Mouse (Mus musculus): Measurements from ENCODE around the gene Zfp185. TPM values are rescaled to one million over a fixed set of nuclear protein-coding genes. Genes with fewer than 3 reads are reported as not detected.

The Zfp185 gene
- polyA plus RNA-seq (2015; fragmentation: Illumina TruSeq; extraction: RNeasy Lipid Tissue Mini Kit (QIAGEN cat#74804); ENCODE audit: insufficient read depth, low read depth, low replicate concordance): 4.1 TPM

DNA sequence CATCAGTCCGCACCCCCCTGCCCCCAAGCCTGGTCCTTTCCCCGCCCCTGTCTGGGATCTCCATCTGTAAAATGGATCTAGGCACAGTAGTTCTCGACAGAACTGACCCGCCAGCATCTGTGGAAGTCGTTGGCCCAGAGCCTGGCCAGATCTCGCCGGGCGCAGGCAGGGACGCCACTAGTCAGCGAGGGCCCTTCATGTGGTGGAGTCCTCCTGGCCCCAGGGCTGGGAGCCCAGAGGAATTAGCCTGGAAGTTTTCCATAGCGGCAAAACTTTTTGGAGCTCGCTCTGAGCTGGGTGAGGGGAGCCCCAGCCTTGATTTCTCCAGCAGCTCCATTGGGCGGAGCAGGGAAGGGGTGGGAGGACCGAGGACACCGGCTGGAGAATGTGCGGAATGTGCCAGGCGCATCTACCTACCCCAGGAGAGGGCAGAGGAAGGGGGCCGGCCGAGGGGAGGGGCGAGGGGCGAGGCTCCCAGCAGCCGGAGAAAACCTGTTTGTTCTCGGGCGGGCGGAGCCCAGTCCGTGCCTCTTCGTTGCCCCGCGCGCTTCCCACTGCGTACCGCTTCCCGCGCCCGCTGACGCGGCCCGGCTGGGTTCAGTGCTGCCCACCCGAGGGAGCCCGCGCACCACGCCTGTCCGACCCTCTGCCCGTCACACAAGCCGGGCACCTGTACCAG, at the start of gene Zfp185:
Zfp185 (plus strand) TSS at position 499 of the 679 bp plus-strand sequence.

DNA sequence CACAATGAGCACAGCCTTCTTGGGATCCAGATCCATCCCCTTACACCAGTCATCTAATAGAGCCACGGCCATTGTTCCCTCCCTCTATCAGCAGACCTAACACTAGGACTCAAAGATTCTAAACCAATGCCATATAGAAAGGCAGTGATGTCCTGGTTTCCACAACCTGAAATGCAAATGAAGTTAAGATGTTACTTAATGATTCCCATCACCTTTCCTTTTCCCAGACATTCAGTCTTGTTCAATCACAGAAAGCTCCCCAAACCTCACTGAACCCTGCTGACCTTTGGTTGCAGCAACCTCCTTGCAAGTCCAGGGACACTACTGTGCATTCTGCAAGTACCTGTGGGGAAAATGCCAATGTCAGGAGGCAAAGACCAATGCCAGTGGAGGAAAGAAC, 49.9 kb downstream of the Zfp185 start, which contains the start of gene Pnma5:
Pnma5 (minus strand) TSS at position 101 of the 400 bp plus-strand sequence.

GRCm38 (mm10) chrX:73064415-73064793, 77.3 kb downstream of the Zfp185 start, which contains the start of gene Pnma3:
Gene Pnma3, plus strand, starts transcription at chrX:73064787.

Other genes starting within 250 kb of the Zfp185 start
- 0.37 TPM for gene Gabrq, start 162.2 kb upstream of the Zfp185 start, polyA plus RNA-seq (2015; fragmentation: Illumina TruSeq; extraction: RNeasy Lipid Tissue Mini Kit (QIAGEN cat#74804); ENCODE audit: insufficient read depth, low read depth, low replicate concordance)
- 8.8 TPM for gene Cetn2, start 68.9 kb upstream of the Zfp185 start, polyA plus RNA-seq (2015; fragmentation: Illumina TruSeq; extraction: RNeasy Lipid Tissue Mini Kit (QIAGEN cat#74804); ENCODE audit: insufficient read depth, low read depth, low replicate concordance)
- gene Nsdhl, start 68.8 kb upstream of the Zfp185 start, polyA plus RNA-seq (2015; fragmentation: Illumina TruSeq; extraction: RNeasy Lipid Tissue Mini Kit (QIAGEN cat#74804); ENCODE audit: insufficient read depth, low read depth, low replicate concordance): 3.2 TPM
- gene Pnma5, start 49.8 kb downstream of the Zfp185 start, polyA plus RNA-seq (2015; fragmentation: Illumina TruSeq; extraction: RNeasy Lipid Tissue Mini Kit (QIAGEN cat#74804); ENCODE audit: insufficient read depth, low read depth, low replicate concordance): not detected
- gene Pnma3, start 77.4 kb downstream of the Zfp185 start, polyA plus RNA-seq (2015; fragmentation: Illumina TruSeq; extraction: RNeasy Lipid Tissue Mini Kit (QIAGEN cat#74804); ENCODE audit: insufficient read depth, low read depth, low replicate concordance): not detected
- gene Xlr4a, start 95.1 kb downstream of the Zfp185 start, polyA plus RNA-seq (2015; fragmentation: Illumina TruSeq; extraction: RNeasy Lipid Tissue Mini Kit (QIAGEN cat#74804); ENCODE audit: insufficient read depth, low read depth, low replicate concordance): 1.0 TPM
- gene Xlr3a, start 109.8 kb downstream of the Zfp185 start, polyA plus RNA-seq (2015; fragmentation: Illumina TruSeq; extraction: RNeasy Lipid Tissue Mini Kit (QIAGEN cat#74804); ENCODE audit: insufficient read depth, low read depth, low replicate concordance): 4.9 TPM
- gene Gm14685, start 129.7 kb downstream of the Zfp185 start, polyA plus RNA-seq (2015; fragmentation: Illumina TruSeq; extraction: RNeasy Lipid Tissue Mini Kit (QIAGEN cat#74804); ENCODE audit: insufficient read depth, low read depth, low replicate concordance): not detected
- not detected for gene Xlr5b, start 161.5 kb downstream of the Zfp185 start, polyA plus RNA-seq (2015; fragmentation: Illumina TruSeq; extraction: RNeasy Lipid Tissue Mini Kit (QIAGEN cat#74804); ENCODE audit: insufficient read depth, low read depth, low replicate concordance)
- not detected for gene DXBay18, start 162.1 kb downstream of the Zfp185 start, polyA plus RNA-seq (2015; fragmentation: Illumina TruSeq; extraction: RNeasy Lipid Tissue Mini Kit (QIAGEN cat#74804); ENCODE audit: insufficient read depth, low read depth, low replicate concordance)
- gene Spin2d, start 189.7 kb downstream of the Zfp185 start, polyA plus RNA-seq (2015; fragmentation: Illumina TruSeq; extraction: RNeasy Lipid Tissue Mini Kit (QIAGEN cat#74804); ENCODE audit: insufficient read depth, low read depth, low replicate concordance): not detected
- 1.0 TPM for gene Xlr3b, start 204.9 kb downstream of the Zfp185 start, polyA plus RNA-seq (2015; fragmentation: Illumina TruSeq; extraction: RNeasy Lipid Tissue Mini Kit (QIAGEN cat#74804); ENCODE audit: insufficient read depth, low read depth, low replicate concordance)
- not detected for gene Xlr4b, start 227.0 kb downstream of the Zfp185 start, polyA plus RNA-seq (2015; fragmentation: Illumina TruSeq; extraction: RNeasy Lipid Tissue Mini Kit (QIAGEN cat#74804); ENCODE audit: insufficient read depth, low read depth, low replicate concordance)
- 3.2 TPM for gene F8a, start 241.0 kb downstream of the Zfp185 start, polyA plus RNA-seq (2015; fragmentation: Illumina TruSeq; extraction: RNeasy Lipid Tissue Mini Kit (QIAGEN cat#74804); ENCODE audit: insufficient read depth, low read depth, low replicate concordance)

All from pancreas, adult 10 weeks (tissue).